ENCODE assay signal across 8 mouse cellular contexts in the genomic region with DNA sequence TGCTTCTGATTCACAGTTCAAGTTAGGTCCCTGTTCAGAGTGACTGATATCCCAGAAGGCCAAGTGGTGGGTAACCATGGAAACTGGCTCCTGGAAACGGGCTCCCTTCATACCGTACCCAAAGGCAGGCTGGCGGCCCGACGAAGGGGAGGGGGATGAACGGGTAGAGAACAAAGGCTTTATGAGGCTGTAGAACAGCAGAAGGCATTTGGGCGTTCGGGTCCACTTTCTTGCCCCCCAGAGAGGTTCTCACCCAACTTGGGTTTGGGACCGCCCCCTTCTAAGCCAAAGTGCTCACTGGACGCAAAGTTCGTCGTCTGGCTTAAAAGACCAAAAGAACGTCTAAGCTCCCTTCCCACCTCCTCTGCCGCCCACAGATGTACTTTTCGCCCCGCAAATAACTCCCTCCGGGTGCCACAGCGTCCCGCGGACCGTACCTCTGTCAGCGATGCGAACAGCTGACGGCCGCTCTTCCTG. TPM values are rescaled to one million over a fixed set of nuclear protein-coding genes. Genes with fewer than 3 reads are reported as not detected.
DNase-seq lines count a peak whose midpoint lies in the region; ATAC-seq and TF ChIP-seq lines count a peak whose summit lies in the region.

No protein-coding gene starts in this region.

- intact Hi-C loops in gastrocnemius, postnatal 14 days (cut with DNase I; ENCODE audit: low total_unique reads) = no loop called here
- intact Hi-C loops in left cerebral cortex, adult 2 months (cut with DNase I) = loop anchor here (2.0 kb wide), 1 partner anchor 188 kb away; no protein-coding TSS in a partner anchor

- no peaks in the 10 kb centered on the region for H3K4me1 ChIP-seq in hindbrain, postnatal 0 days (ENCODE audit: insufficient read depth, low read length)

- no peaks in the 10 kb centered on the region for H3K9me3 ChIP-seq in hindbrain, postnatal 0 days (ENCODE audit: low read length)

- no peaks in the 10 kb centered on the region for H3K27me3 ChIP-seq in hindbrain, postnatal 0 days (ENCODE audit: insufficient read depth, low read length)

- DNase-seq in gastrocnemius, adult 18-20 months (ENCODE audit: low spot score) = peak; percentile 17
- no peak for DNase-seq in gastrocnemius, postnatal 14 days
- peak; percentile 59 for DNase-seq in cerebellum, adult 9-11 months
- DNase-seq in hindbrain, postnatal 0 days (ENCODE audit: low spot score) = peak; percentile 83
- DNase-seq in left cerebral cortex, adult 2 months (ENCODE audit: extremely low spot score in 1 of 2, low spot score in 2 of 2) = peak; percentile 50 to 51
- DNase-seq in lung, postnatal 36 days = peak; percentile 66
- peak; percentile 79 for DNase-seq in retina, embryonic 14.5 days (ENCODE audit: low spot score)

- peak overlapping the region; percentile 100 for H3K4me3 ChIP-seq in hindbrain, postnatal 0 days (ENCODE audit: low read length)
- peak overlapping the region; percentile 98 for H3K4me3 ChIP-seq in left cerebral cortex, adult 2 months

- H3K27ac ChIP-seq in hindbrain, postnatal 0 days = peak overlapping the region; percentile 78
- peak overlapping the region; percentile 37 for H3K27ac ChIP-seq in left cerebral cortex, adult 2 months

- peaks cover 9% of the 10 kb centered on the region for H3K36me3 ChIP-seq in hindbrain, postnatal 0 days (ENCODE audit: insufficient read depth, low read length)

- no peak for TF ChIP-seq CTCF in hindbrain, postnatal 0 days (IDR thresholded peaks at IDR 0.05; ENCODE audit: low read depth)
- TF ChIP-seq CTCF in left cerebral cortex, adult 2 months (IDR thresholded peaks at IDR 0.05) = no peak

- H3K9ac ChIP-seq in hindbrain, postnatal 0 days (replicated peaks; ENCODE audit: low read length) = peak overlapping the region; percentile 71

- peak overlapping the region; percentile 79 for H3K4me2 ChIP-seq in hindbrain, postnatal 0 days (ENCODE audit: low read depth, low read length)

- peak; percentile 81 for ATAC-seq in frontal cortex, adult (ENCODE audit: low TSS enrichment)
- peak; percentile 82 for ATAC-seq in hindbrain, postnatal 0 days

- WGBS in hindbrain, postnatal 0 days = under 1% methylated on average over 25 of the region's 25 CpGs

RNA-seq across cellular contexts. Expression of a gene that starts 0.5 kb away (rescaled TPM):
- 10 to 100 TPM; 12.4 to 13.6 TPM for total RNA-seq in gastrocnemius, adult 18-20 months (2021)
- total RNA-seq in gastrocnemius, postnatal 14 days (2021) = 10 to 100 TPM; 11.8 to 12.1 TPM
- 9.8 and 12.0 TPM in 2 replicates for total RNA-seq in hindbrain, postnatal 0 days (2014; rRNA removed)
- 12.5 and 12.6 TPM in 2 replicates for polyA plus RNA-seq in hindbrain, postnatal 0 days (2015; fragmentation: Nextera tagmentation; extraction: Ambion mirVana)
- 10 to 100 TPM; 17.3 to 19.3 TPM for total RNA-seq in left cerebral cortex, adult 2 months (2021)

RNA-seq across cellular contexts. Expression of a gene that starts 49.7 kb away (rescaled TPM):
- 100 to 1,000 TPM; 123 to 132 TPM for total RNA-seq in gastrocnemius, adult 18-20 months (2021)
- 100 to 1,000 TPM; 118 to 122 TPM for total RNA-seq in gastrocnemius, postnatal 14 days (2021)
- total RNA-seq in hindbrain, postnatal 0 days (2014; rRNA removed) = 389 and 472 TPM in 2 replicates
- polyA plus RNA-seq in hindbrain, postnatal 0 days (2015; fragmentation: Nextera tagmentation; extraction: Ambion mirVana) = 129 and 136 TPM in 2 replicates
- total RNA-seq in left cerebral cortex, adult 2 months (2021) = 100 to 1,000 TPM; 508 to 527 TPM
